Mouse (Mus musculus) retina, adult 2 months (tissue): ENCODE data around the gene Tbc1d12.

Experiments used
- DNase-seq: peaks from one replicate; pipeline ENCODE4 v3.0.0-alpha.2; 2012; ENCODE audit warnings: low read depth, low spot score

The Tbc1d12 gene

GRCm38 (mm10) chr19:38913786-38914185 lies 77.4 kb downstream of the Tbc1d12 start:
- DNase-seq: no peak

- DNase-seq: no peak
Measured at GRCm38 (mm10) chr19:38914926-38915325, 78.5 kb downstream of the Tbc1d12 start.

- DNase-seq: no peak
Measured at GRCm38 (mm10) chr19:38915677-38916076, 79.3 kb downstream of the Tbc1d12 start.

GRCm38 (mm10) chr19:38928481-38929158 lies 92.2 kb downstream of the Tbc1d12 start:
- DNase-seq: no peak

GRCm38 (mm10) chr19:38929471-38930251 lies 93.3 kb downstream of the Tbc1d12 start:
- DNase-seq: no peak

- DNase-seq: no peak
Measured at GRCm38 (mm10) chr19:38930252-38930787, 93.9 kb downstream of the Tbc1d12 start.

- DNase-seq: peak; percentile 77
Measured at GRCm38 (mm10) chr19:38930788-38931565, 94.6 kb downstream of the Tbc1d12 start, which contains the start of gene Hells. Hells (plus strand) TSS chr19:38930915.

- no peak for DNase-seq
Measured at GRCm38 (mm10) chr19:38931566-38931890, 95.1 kb downstream of the Tbc1d12 start.

GRCm38 (mm10) chr19:38944590-38945307 lies 108.4 kb downstream of the Tbc1d12 start:
- no peak for DNase-seq
